Mouse (Mus musculus) cerebellum, adult 2 months (tissue): ENCODE measurements at regions not wholly inside any gene's neighbourhood (a gene's known extent, or its start where the extent isn't known, plus 50 kb on each side); places are given as distances from the start of the nearest gene placed in this dataset.

ENCODE experiments used
- CTCF ChIP-seq: fragments of 200-500 bp; IDR thresholded peaks from 2 replicates; pipeline ENCODE4 v1.5.1; 2011; ENCODE audit warnings: low read depth, mild to moderate bottlenecking, control low read depth, low read length, moderate library complexity, borderline replicate concordance; ENCODE audit not compliant: insufficient read depth
- POLR2A ChIP-seq: fragments of 200-500 bp; IDR thresholded peaks from 2 replicates; pipeline ENCODE4 v1.6.1; 2011; ENCODE audit warnings: low read length, control low read depth, borderline replicate concordance; ENCODE audit not compliant: insufficient read depth

DNA sequence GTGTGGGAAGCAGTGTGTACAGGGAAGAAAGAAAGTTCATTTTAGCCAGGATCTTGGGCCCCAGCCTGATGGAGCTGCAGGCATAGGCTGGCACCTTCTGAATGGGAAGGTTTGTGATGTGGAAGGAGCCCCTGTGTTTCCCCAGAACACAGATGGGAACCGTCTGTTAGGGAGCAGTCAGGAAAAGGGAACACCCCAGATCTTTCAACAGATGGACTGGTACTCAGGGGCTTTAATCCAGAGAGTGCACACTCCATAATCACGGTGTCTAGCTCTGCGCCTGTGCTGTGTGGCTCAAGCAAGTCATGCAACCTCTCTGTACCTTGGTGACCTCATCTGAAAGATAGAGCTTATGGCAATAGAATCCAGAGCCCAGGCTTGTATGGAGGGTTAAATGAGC, 109.6 kb downstream of the Efnb1 start:
- TF ChIP-seq CTCF (no peak), POLR2A (no peak)
